Mouse (Mus musculus) WW6 (cell line): Measurements from ENCODE around the gene Fam129a.
"Not testable (repeated sequence)": the region's sequence is repeated elsewhere in the genome, so short reads cannot be mapped to it uniquely, and the experiment has no call there.

Experiments used
- DNase-seq: peaks from one replicate; pipeline ENCODE4 v3.0.0-alpha.2; 2013; ENCODE audit warnings: low read depth, low spot score

Gene Fam129a

GRCm38 (mm10) chr1:151664384-151664783 is 93.4 kb downstream of the Fam129a start:
- no peak for DNase-seq

DNA sequence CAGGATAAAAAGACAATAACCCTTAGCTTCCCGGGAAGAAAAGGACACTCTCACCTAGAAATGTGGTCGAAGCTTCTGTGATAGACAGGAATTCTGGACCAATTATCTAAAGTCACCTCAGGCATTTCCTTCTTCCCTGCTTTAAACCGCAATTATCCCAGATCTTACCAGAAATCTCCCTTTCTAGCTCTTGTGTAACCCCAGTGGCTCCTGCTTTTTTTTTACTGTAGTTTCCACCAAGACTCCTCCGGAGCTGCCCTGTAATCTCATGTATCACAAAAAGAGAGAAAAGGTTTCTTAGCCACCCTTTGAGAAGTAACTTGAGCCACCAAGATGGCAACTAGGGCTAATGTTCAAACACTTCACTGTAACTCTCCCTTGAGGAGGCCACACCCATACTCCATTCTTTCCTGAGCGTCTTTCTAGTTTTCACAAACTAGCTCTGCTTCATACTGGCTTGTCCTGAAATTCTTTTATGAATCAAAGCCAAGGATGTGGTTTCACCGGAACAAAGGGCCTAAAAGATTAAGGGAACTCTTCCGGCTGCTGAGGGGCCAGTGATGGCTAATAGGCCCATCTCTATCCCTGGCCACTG is 93.9 kb downstream of the Fam129a start:
- DNase-seq: no peak

- no peak for DNase-seq
These were observed 96.5 kb downstream of the Fam129a start for GRCm38 (mm10) chr1:151667351-151668074.

DNA sequence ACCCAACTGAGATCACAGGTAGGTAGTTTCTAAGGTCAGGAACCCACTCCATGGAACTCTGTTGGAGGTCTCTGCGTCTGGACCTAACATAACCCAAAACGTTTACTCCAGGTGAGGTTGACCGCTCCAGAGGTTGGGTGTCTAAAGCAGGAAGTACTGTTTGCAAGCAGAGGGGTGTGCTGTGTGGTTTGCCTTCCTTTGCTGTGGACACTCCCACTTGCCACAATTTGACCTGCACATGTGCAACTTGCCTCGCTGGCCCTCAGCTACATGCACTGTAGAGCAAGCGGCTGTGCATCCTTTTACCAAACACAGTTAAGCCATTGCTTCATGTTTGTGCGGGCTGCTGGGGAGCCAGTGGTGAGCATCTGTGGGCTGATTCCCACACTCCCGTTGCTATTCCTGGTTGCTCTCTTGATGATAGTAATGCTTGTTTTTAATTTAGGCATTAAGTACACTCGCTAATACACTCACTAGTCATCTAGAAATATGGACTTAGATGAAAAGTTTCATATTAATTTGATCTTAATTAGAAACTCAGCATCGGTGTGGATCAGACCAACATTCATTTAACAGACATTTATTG is 99.1 kb downstream of the Fam129a start:
- no peak for DNase-seq

GRCm38 (mm10) chr1:151675684-151676083 is 104.7 kb downstream of the Fam129a start:
- DNase-seq: no peak

DNA sequence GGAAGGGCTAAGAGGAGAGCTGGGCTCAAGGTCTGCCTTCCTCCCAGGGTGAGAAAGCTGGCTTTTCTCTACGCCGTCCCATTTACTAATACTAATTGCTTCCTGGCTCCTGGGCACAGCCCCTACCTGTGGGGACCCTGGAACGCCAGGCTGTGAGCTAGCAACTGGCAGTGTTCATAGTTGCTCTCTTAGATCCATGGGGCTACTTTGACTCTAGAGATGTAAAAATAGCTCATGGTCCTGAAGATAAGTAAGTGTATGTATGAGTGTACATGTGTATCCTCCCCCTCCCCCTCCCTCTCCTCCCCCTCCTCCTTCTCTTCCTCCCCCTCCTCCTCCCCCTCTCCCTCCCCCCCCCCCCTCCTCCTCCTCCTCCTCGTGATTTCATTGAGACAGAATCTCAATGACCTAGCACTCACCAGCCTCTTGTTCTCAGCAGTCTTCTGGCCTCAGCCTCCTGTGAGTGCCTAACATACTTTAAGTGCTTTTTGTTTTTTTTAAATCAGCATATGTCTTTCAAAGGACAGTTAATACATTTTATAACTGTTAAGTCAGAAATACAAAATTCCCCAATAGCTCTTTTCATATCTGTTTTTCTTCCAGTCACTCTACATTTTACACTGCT is 106.3 kb downstream of the Fam129a start:
- no peak for DNase-seq

- DNase-seq: no peak
These were observed 107.0 kb downstream of the Fam129a start for GRCm38 (mm10) chr1:151677975-151678374.

DNA sequence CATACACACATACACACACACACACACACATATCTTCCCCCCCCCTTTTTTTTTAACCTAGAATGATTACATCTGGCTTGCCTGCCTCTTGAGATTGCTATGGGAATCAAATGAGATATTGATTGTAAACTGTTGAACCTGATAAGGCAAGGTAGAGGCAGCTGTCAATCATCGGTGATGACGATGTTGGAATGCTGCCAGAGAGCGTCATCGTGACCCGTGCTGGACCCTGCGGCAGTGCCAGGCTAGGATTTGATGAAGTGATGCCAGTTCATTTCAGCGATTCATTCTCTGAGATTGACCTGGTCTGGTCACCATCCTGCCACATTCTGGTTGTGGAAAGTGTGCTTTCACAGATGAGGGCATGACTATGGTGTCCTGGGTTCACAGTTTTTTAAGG is 108.2 kb downstream of the Fam129a start:
- DNase-seq: no peak

DNA sequence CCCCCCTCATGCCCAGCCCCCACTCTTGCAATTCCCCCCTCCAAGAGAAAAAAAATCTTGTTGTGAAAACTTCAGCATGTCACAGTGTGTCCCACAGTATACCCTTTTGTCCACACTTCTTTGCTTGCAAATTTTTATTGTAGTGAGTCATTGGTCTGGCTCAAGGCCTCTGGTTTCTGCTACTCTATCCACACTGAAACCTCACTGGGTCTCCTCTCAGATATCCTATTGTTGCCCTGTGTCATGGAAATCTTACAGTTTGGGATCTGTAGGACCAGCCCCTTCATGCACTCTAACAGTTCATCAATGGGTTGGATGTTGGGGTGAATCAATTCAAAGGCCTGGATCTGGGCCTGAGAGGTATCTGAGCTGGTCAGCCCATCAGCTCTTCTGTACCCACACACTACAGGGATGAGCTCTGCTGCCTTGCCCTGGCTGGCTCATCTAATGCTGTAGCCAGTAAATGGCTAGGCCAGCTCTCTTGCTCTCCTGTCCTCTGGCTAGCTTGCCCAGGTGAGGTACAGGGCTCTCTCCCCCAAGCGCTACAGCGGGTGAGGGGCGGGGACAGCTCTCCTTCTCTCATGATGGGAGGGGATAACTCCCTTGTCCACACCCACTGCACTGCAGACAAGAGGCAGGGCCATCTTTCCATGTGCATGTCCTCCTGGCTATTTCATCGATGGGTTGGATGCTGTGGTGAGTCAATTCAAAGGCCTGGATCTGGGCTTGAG is 109.1 kb downstream of the Fam129a start:
- DNase-seq: no peak

GRCm38 (mm10) chr1:151680971-151681370 is 110.0 kb downstream of the Fam129a start:
- no peak for DNase-seq

DNA sequence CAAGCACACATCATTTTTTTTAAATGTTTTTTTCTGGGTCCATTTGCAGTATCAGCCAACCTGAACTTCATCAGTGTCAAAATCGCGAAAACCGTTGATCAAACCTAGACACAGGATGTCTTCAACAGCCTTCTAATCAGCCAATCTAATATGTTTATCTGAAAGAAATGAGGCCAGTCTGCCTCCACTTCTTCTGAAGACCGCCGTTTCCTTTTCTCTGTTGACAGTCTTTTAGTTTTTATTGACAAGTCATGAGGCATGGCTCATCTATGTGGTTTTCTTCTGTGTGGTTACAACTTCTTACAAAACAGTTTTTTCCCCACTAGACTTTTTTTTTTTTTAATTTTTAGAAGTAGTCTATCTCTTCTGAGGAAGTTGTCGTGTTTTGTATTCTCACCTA is 111.9 kb downstream of the Fam129a start:
- DNase-seq: no peak

DNA sequence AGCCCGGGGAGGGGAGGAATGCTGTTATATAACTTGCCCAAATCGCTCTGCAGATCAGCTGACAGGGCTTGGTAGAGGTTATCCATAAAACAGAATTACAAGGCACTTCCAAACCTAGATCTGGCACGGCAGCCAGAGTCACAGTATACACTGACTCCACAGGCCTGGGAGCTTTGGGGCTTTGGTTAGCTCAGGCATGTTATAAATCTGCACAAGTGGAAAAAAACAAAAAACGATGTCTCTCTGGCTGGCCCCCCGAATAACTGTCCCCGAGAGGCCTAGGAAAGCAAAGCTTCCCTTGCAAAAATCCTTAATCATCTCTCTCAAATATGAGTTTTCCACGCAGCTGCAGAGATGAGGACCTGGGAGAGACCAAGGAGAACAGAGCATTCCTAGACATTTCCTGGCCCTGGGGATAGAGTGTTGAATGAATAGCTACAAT is 113.5 kb downstream of the Fam129a start:
- no peak for DNase-seq

GRCm38 (mm10) chr1:151684978-151685377 is 114.0 kb downstream of the Fam129a start:
- DNase-seq: no peak

- DNase-seq: no peak
These were observed 114.8 kb downstream of the Fam129a start for GRCm38 (mm10) chr1:151685666-151686309.

- DNase-seq: no peak
These were observed 115.7 kb downstream of the Fam129a start for GRCm38 (mm10) chr1:151686696-151687095.

DNA sequence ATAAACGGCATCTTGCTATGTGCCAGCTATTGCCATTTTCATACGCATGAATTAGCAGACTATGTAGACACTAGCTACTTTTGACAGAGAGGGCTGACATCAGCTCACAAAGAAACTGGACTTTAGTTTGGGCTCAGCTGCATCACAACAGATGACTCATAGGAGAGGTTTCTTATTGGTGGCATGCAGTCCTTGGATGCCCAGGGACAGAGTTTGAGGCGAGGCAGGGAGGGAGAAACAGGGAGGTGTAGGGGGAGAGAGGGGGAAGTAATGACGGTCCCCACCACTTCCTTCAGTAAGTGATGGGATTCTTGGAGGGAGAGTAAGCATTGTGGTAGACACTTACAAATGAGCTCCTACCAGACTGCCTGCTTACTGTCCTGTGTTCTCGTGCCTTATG is 118.0 kb downstream of the Fam129a start:
- DNase-seq: no peak

DNA sequence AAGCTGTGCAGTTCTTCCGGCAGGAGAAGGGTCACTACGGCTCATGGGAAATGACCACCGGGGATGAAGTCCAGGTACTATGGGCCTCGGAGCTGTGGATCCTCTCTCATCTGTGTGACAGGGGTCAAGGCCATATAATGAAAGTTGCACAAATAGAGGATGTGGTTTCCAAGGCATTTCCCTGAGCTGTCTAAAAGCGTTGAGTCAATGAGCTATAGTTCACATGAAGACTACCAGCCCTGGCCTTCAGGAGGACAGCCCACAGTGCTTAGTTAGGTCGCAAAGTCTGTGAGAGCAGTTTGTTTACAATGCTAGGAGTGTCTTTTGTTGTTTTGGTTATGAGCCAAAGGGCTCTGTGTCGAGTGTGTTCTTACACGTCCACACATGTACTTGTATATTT is 118.6 kb downstream of the Fam129a start:
- no peak for DNase-seq

- DNase-seq: no peak
These were observed 119.1 kb downstream of the Fam129a start for GRCm38 (mm10) chr1:151690061-151690460.

GRCm38 (mm10) chr1:151690583-151691193 is 119.7 kb downstream of the Fam129a start:
- DNase-seq: no peak

GRCm38 (mm10) chr1:151692867-151693266 is 121.9 kb downstream of the Fam129a start:
- DNase-seq: not testable (repeated sequence)

DNA sequence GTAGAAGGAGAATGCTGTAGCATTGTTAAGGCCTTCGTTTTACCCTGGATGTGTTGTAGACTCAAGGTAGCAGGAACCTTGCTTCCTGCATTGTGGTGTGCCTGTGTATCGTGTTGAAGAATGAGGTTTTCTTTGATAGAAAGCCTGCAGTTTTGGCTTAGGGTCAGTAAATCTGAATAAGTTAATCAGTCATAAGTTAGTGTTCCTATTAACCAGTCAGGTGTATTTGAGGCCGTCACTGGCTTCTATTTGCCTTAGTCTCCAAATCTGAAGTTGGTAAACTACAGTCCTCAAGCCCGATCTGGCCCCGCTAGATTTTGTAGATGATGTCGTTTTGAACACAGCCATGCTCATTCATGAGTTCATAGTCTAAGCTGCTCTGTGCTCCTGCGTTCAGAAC is 125.8 kb downstream of the Fam129a start:
- DNase-seq: no peak
